Mouse (Mus musculus) midbrain, embryonic 13.5 days (tissue): Measurements from ENCODE around the gene C2cd3. TPM values are rescaled to one million over a fixed set of nuclear protein-coding genes. Genes with fewer than 3 reads are reported as not detected.

ENCODE experiments used
- ATAC-seq: fragments of 200-750 bp; cut with Nextera tagmentation; 2 replicates; pipeline ENCODE4 v1.8.0; 2017; ENCODE audit warnings: mild to moderate bottlenecking, moderate TSS enrichment, moderate library complexity
- H3K27ac ChIP-seq: fragments of 300-500 bp; sonication (generic); 2 replicates; pipeline ENCODE4 v1.5.1; 2015; ENCODE audit warnings: inconsistent platforms, mild to moderate bottlenecking, moderate library complexity
- H3K27me3 ChIP-seq: fragments of 300-500 bp; sonication (generic); 2 replicates; pipeline ENCODE4 v1.6.1; 2015; ENCODE audit warnings: mild to moderate bottlenecking, inconsistent platforms
- H3K36me3 ChIP-seq: fragments of 300-500 bp; sonication (generic); 2 replicates; pipeline ENCODE4 v1.6.1; 2015; ENCODE audit warnings: mild to moderate bottlenecking, inconsistent platforms
- H3K4me1 ChIP-seq: fragments of 300-500 bp; sonication (generic); replicated peaks from 2 replicates; pipeline ENCODE4 v1.6.1; 2015; ENCODE audit warnings: inconsistent platforms
- H3K4me2 ChIP-seq: fragments of 300-500 bp; sonication (generic); replicated peaks from 2 replicates; pipeline ENCODE4 v1.6.1; 2015; ENCODE audit warnings: moderate library complexity, mild to moderate bottlenecking, inconsistent platforms
- H3K4me3 ChIP-seq: fragments of 300-500 bp; sonication (generic); replicated peaks from 2 replicates; pipeline ENCODE4 v1.5.1; 2015; ENCODE audit warnings: mild to moderate bottlenecking, inconsistent platforms
- H3K9ac ChIP-seq: fragments of 300-500 bp; sonication (generic); replicated peaks from 2 replicates; pipeline ENCODE4 v1.6.1; 2015; ENCODE audit warnings: mild to moderate bottlenecking, inconsistent platforms
- H3K9me3 ChIP-seq: fragments of 300-500 bp; sonication (generic); 2 replicates; pipeline ENCODE4 v1.6.1; 2016; ENCODE audit warnings: mild to moderate bottlenecking, inconsistent platforms
- WGBS: fragments of 180-500 bp; shearing (Covaris S2); methylation state at CpG from one replicate; pipeline ENCODE4 v1.1.7; 2015; 5-methylcytosine and 5-hydroxymethylcytosine counted together
- polyA plus RNA-seq: library from polyadenylated mRNA; unstranded; fragments of >200 nt; fragmentation: Nextera tagmentation; extraction: Ambion mirVana; gene quantifications from 2 replicates; pipeline ENCODE4 v1.2.1, GENCODE M21; 2015

The C2cd3 gene
- polyA plus RNA-seq, 1 experiment from 2014 or later = 28.7 TPM

GRCm38 (mm10) chr7:100408684-100409083 is 36.7 kb downstream of the C2cd3 start:
- Histone ChIP-seq H3K9me3 (no peaks in the 10 kb centered on the region), H3K4me1 (no peaks in the 10 kb centered on the region), H3K9ac (no peak overlapping the region), H3K4me2 (no peak overlapping the region), H3K36me3 (peaks cover 84% of the 10 kb centered on the region), H3K4me3 (no peak overlapping the region), H3K27me3 (no peaks in the 10 kb centered on the region), H3K27ac (no peak overlapping the region)
- 95% methylated on average over 4 of the region's 4 CpGs for WGBS
- ATAC-seq = no peak

- Histone ChIP-seq H3K9ac (no peak overlapping the region), H3K4me2 (no peak overlapping the region), H3K27me3 (no peaks in the 10 kb centered on the region), H3K9me3 (no peaks in the 10 kb centered on the region), H3K4me3 (no peak overlapping the region), H3K27ac (no peak overlapping the region), H3K36me3 (peaks cover 80% of the 10 kb centered on the region), H3K4me1 (no peaks in the 10 kb centered on the region)
- 74% methylated on average over 3 of the region's 3 CpGs for WGBS
- ATAC-seq = no peak
Measured at GRCm38 (mm10) chr7:100425795-100426194, 53.8 kb downstream of the C2cd3 start.

- WGBS = 71% methylated on average over 3 of the region's 3 CpGs
Measured at GRCm38 (mm10) chr7:100429102-100429501, 57.1 kb downstream of the C2cd3 start.

GRCm38 (mm10) chr7:100429911-100430310 is 57.9 kb downstream of the C2cd3 start:
- no peaks in the 10 kb centered on the region for H3K27me3 ChIP-seq
- H3K4me3 ChIP-seq = no peak overlapping the region
- H3K27ac ChIP-seq = no peak overlapping the region
- no peak overlapping the region for H3K9ac ChIP-seq
- WGBS = 92% methylated on average over 11 of the region's 11 CpGs
- no peaks in the 10 kb centered on the region for H3K9me3 ChIP-seq
- H3K36me3 ChIP-seq = peaks cover 82% of the 10 kb centered on the region
- ATAC-seq = no peak
- no peak overlapping the region for H3K4me2 ChIP-seq
- H3K4me1 ChIP-seq = no peaks in the 10 kb centered on the region

More at GRCm38 (mm10) chr7:100429102-100429501, 57.1 kb downstream of the C2cd3 start:
- no peak for ATAC-seq
- Histone ChIP-seq H3K27ac (no peak overlapping the region), H3K4me3 (no peak overlapping the region), H3K4me1 (no peaks in the 10 kb centered on the region), H3K4me2 (no peak overlapping the region), H3K36me3 (peaks cover 89% of the 10 kb centered on the region), H3K9me3 (no peaks in the 10 kb centered on the region), H3K27me3 (no peaks in the 10 kb centered on the region), H3K9ac (no peak overlapping the region)

GRCm38 (mm10) chr7:100431103-100431502 is 59.1 kb downstream of the C2cd3 start:
- no peaks in the 10 kb centered on the region for H3K4me1 ChIP-seq
- 86% methylated on average over 5 of the region's 5 CpGs for WGBS
- peaks cover 82% of the 10 kb centered on the region for H3K36me3 ChIP-seq
- no peaks in the 10 kb centered on the region for H3K9me3 ChIP-seq
- H3K27ac ChIP-seq = no peak overlapping the region
- no peak overlapping the region for H3K4me3 ChIP-seq
- H3K27me3 ChIP-seq = no peaks in the 10 kb centered on the region
- H3K9ac ChIP-seq = no peak overlapping the region
- no peak for ATAC-seq
- no peak overlapping the region for H3K4me2 ChIP-seq

GRCm38 (mm10) chr7:100433295-100433694 is 61.3 kb downstream of the C2cd3 start:
- no peak for ATAC-seq
- WGBS = 94% methylated on average over 6 of the region's 6 CpGs

GRCm38 (mm10) chr7:100443728-100444127 is 71.7 kb downstream of the C2cd3 start:
- 93% methylated on average over 4 of the region's 4 CpGs for WGBS
- no peak overlapping the region for H3K4me3 ChIP-seq
- H3K27me3 ChIP-seq = no peaks in the 10 kb centered on the region
- H3K36me3 ChIP-seq = peaks cover 80% of the 10 kb centered on the region
- no peaks in the 10 kb centered on the region for H3K4me1 ChIP-seq
- no peaks in the 10 kb centered on the region for H3K9me3 ChIP-seq
- no peak overlapping the region for H3K27ac ChIP-seq
- H3K9ac ChIP-seq = no peak overlapping the region
- no peak for ATAC-seq
- H3K4me2 ChIP-seq = no peak overlapping the region

More at GRCm38 (mm10) chr7:100433295-100433694, 61.3 kb downstream of the C2cd3 start:
- Histone ChIP-seq H3K4me1 (no peaks in the 10 kb centered on the region), H3K4me2 (no peak overlapping the region), H3K4me3 (no peak overlapping the region), H3K9ac (no peak overlapping the region), H3K9me3 (no peaks in the 10 kb centered on the region), H3K36me3 (peaks cover 83% of the 10 kb centered on the region), H3K27me3 (no peaks in the 10 kb centered on the region), H3K27ac (no peak overlapping the region)

- Histone ChIP-seq H3K36me3 (peaks cover 87% of the 10 kb centered on the region), H3K9ac (no peak overlapping the region)
- WGBS = 98% methylated on average over 5 of the region's 5 CpGs
Measured at GRCm38 (mm10) chr7:100446271-100446670, 74.2 kb downstream of the C2cd3 start.

GRCm38 (mm10) chr7:100448530-100448929 is 76.5 kb downstream of the C2cd3 start:
- no peak overlapping the region for H3K9ac ChIP-seq
- H3K4me1 ChIP-seq = no peaks in the 10 kb centered on the region
- H3K4me2 ChIP-seq = no peak overlapping the region
- WGBS = 96% methylated on average over 12 of the region's 12 CpGs
- peaks cover 88% of the 10 kb centered on the region for H3K36me3 ChIP-seq
- no peak for ATAC-seq
- no peak overlapping the region for H3K4me3 ChIP-seq
- no peaks in the 10 kb centered on the region for H3K27me3 ChIP-seq
- no peak overlapping the region for H3K27ac ChIP-seq
- H3K9me3 ChIP-seq = no peaks in the 10 kb centered on the region

More at GRCm38 (mm10) chr7:100446271-100446670, 74.2 kb downstream of the C2cd3 start:
- Histone ChIP-seq H3K4me3 (no peak overlapping the region), H3K9me3 (no peaks in the 10 kb centered on the region), H3K4me1 (no peaks in the 10 kb centered on the region), H3K4me2 (no peak overlapping the region), H3K27ac (no peak overlapping the region), H3K27me3 (no peaks in the 10 kb centered on the region)
- ATAC-seq = no peak

- no peaks in the 10 kb centered on the region for H3K4me1 ChIP-seq
- no peak overlapping the region for H3K4me2 ChIP-seq
- WGBS = 97% methylated on average over 3 of the region's 3 CpGs
- no peak for ATAC-seq
- H3K9me3 ChIP-seq = no peaks in the 10 kb centered on the region
- peaks cover 88% of the 10 kb centered on the region for H3K36me3 ChIP-seq
- H3K27ac ChIP-seq = no peak overlapping the region
- no peak overlapping the region for H3K4me3 ChIP-seq
- H3K27me3 ChIP-seq = no peaks in the 10 kb centered on the region
- no peak overlapping the region for H3K9ac ChIP-seq
Measured at GRCm38 (mm10) chr7:100448985-100449384, 77.0 kb downstream of the C2cd3 start.

GRCm38 (mm10) chr7:100458153-100458552 is 86.1 kb downstream of the C2cd3 start:
- Histone ChIP-seq H3K4me3 (no peak overlapping the region), H3K27ac (no peak overlapping the region), H3K4me2 (no peak overlapping the region), H3K27me3 (no peaks in the 10 kb centered on the region), H3K4me1 (no peaks in the 10 kb centered on the region), H3K9me3 (no peaks in the 10 kb centered on the region), H3K36me3 (peaks cover 91% of the 10 kb centered on the region), H3K9ac (no peak overlapping the region)
- WGBS = 77% methylated on average over 1 of the region's 1 CpGs
- no peak for ATAC-seq

- Histone ChIP-seq H3K4me1 (no peaks in the 10 kb centered on the region), H3K36me3 (peaks cover 90% of the 10 kb centered on the region), H3K9me3 (no peaks in the 10 kb centered on the region), H3K4me3 (no peak overlapping the region), H3K27me3 (no peaks in the 10 kb centered on the region), H3K9ac (no peak overlapping the region), H3K4me2 (no peak overlapping the region), H3K27ac (no peak overlapping the region)
- no peak for ATAC-seq
- WGBS = 98% methylated on average over 3 of the region's 3 CpGs
Measured at GRCm38 (mm10) chr7:100459862-100460261, 87.8 kb downstream of the C2cd3 start.

- H3K36me3 ChIP-seq = peaks cover 88% of the 10 kb centered on the region
- no peak overlapping the region for H3K4me2 ChIP-seq
- H3K27ac ChIP-seq = no peak overlapping the region
- no peaks in the 10 kb centered on the region for H3K4me1 ChIP-seq
- H3K9ac ChIP-seq = no peak overlapping the region
- H3K9me3 ChIP-seq = no peaks in the 10 kb centered on the region
- ATAC-seq = no peak
- 89% methylated on average over 6 of the region's 6 CpGs for WGBS
- no peaks in the 10 kb centered on the region for H3K27me3 ChIP-seq
- H3K4me3 ChIP-seq = no peak overlapping the region
Measured at GRCm38 (mm10) chr7:100461621-100462151, 89.7 kb downstream of the C2cd3 start.
